Mouse (Mus musculus) kidney, postnatal 14 days (tissue): ENCODE measurements at regions not wholly inside any gene's neighbourhood (a gene's known extent, or its start where the extent isn't known, plus 50 kb on each side); places are given as distances from the start of the nearest gene placed in this dataset.
A peak's percentile ranks its signal among the peaks of the same experiment; 100 is the strongest.
"Not testable (repeated sequence)": the region's sequence is repeated elsewhere in the genome, so short reads cannot be mapped to it uniquely, and the experiment has no call there.

Experiments used
- DNase-seq: peaks from one replicate; pipeline ENCODE4 v3.0.0; 2022; ENCODE audit warnings: mixed read lengths

DNA sequence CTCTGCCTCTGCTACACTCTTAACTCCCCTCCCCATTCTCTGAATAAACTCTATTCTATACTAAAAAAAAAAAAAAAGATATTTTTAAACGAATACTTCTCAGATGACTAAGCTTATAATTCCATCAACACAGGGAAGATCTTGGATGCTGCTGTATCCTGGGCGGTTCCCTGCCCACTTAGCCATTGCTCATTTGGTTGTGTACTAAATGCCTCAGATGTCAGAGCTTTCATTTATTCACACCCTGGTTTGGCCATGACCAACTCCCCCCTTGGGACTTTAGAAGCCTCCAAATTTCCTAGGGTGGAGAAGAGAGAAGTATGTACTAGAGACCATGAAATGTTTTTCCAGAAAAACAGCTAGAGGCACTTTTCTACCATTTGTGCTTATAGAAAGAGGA, 382.3 kb upstream of the Klhl29 start:
- DNase-seq: no peak

DNA sequence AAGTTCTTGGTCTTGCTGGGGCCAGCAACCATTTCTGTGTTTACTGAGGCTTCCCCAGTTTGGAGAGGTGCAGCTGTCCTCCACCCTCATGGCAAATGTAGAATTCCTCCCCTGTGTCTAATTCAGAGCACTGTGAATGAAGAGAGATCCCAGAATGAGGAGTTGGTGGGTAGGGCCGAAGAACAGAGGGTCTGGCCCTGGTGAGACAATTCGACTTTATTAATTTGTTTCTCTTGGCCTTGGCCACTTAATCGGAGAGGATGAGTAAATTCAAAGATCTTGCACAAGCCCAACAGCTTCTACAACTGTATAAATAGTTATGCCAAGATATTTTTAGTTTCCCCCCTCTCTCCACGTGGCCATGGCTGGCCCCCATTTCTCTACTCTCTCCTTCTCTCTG, 381.9 kb upstream of the Klhl29 start:
- no peak for DNase-seq

DNA sequence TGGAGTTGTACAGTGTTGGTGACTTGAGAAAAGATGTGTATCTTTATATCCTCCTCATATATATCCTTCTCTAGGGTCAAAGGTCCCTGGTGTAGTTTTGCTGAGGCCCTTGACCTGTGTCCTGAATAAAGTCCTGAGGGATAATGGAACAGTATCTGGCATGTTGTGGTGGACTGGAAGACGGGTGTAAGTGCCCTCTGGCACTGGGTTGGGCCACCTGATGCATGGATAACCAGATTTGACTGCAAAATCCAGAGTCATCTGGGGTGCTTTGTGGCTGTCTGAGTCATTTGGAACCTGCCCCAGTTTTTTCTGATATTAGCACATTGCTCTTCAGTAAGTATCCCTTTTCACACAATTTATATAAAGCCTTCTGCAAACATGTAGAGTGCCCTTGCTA, 378.3 kb upstream of the Klhl29 start:
- no peak for DNase-seq

DNA sequence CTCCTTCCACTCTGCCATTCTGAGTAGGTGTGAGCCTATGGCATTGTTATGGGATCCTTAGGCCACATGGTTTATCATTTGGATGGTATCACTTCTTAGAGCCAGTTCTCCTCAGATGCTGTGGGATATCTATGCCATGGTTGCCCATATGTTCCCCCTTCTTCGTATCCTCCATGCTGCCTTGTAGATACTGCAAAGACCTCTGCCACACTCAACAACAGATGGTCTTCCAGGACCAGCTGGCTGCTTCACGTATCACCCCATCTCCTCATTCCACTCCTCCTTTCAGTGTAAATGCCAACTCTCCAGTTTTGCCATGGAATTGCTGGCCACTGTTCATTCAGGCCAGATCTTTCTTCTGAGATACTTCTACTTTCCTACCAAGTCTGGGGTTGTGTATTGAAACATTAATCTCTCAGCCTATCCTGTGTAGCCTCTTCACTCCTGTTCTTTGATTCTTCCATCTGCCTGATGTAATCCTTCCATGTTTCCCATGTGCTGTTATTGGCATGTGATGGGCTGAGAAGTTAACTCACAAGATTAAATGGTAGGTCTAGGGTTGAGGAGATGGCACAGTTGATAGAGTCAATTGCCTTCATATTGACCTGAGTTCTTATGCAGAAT, 368.7 kb upstream of the Klhl29 start:
- no peak for DNase-seq

DNA sequence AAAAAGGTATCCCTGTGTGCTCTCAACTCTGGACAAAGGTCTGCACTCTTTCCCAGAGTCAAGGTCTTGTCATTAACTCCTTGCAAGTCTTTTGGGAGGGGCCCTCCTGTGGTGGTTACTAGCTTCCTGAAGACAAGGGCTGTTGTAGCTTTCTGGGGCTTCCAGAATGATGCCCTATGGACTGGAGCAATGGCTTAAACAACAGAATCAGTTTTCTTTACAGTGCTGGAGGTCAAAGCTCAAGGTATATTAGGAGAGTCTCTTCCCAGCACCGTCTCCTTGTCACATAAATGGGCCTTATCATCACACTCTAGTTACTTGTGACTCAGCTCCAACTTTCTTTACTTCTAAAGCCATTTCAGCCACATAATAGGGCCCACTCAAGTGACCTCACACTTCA, 360.6 kb upstream of the Klhl29 start:
- no peak for DNase-seq

DNA sequence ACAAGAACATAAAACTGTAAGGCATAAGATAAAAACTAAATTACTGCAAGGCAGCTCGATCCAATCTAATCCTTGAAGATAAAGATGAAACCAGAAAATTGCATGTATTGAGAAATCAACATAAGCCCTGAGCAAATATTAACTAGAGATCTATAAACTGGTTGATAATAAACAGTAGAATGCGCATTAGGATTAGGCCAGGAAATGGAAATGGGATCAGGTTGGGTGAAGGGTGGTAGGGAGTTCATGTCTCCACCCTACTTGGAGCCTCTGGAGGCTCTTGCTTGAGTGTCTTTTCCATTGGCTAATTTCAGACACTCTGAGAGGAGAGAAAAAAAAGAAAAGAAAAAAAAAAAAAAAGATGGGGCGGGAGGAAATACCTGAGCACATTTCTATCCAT, 359.4 kb upstream of the Klhl29 start:
- no peak for DNase-seq

DNA sequence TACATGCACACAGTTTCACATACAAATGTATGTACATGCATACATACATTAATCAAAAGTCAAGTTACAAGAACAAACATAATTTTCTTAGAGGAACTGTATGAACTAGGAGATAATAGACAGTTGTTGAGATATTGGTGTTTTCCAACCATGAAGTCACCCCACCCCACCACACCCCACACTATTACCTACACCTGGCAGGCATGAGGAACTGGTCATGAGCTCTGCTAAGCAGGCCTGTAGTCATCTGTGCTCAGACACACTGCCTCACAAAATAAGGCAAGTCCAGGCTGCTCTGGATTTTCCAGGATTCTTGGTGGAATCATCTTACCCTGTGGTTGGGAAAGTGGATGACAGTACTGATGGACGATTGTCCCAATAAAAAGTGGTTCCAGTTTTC, 347.6 kb upstream of the Klhl29 start:
- no peak for DNase-seq

DNA sequence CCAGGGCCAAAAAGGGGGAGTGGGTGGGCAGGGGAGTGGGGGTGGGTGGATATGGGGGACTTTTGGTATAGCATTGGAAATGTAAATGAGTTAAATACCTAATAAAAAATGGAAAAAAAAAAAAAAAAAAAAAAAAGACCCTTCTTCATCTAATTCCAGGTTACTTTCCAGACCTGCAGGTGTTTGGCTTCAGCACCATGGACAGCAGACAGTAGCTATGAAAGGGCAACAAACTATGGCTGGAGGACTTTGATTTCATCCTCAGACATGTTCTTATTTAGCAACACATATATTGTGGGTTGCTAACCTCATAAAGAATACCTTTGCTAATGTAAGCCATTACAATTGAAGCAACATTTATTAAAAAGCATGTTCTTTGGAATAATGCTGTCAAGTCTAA, 342.0 kb upstream of the Klhl29 start:
- peak; percentile 22 for DNase-seq

DNA sequence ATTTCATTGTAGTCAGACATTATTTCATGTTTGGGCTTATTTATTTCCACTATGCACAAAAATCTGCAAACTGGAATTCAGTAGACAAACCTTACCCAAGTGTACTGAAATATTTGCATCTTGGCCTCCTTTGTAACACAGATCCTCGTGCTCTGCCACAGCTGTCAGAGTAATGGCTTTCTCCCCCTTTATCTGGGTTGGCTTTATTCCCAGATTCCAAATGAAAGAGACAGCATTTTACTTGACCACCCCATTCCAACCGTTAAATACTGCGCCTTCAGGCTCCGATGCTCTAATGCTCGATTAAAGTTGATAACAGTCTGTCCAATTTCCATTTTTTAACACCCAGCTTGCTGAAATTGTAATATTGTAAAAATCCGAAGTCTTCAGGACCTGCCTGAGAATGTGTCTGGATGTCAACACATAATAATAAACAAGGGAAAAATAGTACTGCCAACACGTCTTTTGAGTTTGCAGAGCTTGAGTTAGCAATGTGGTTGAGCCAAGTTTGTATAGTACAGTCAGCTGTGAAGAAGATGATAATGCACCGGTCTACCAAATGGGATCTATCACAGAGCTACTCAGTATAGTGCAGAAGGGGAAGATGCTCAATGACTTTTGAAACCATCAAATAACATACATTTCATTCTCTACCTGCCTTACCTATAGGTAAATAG, 323.4 kb upstream of the Klhl29 start:
- DNase-seq: no peak

DNA sequence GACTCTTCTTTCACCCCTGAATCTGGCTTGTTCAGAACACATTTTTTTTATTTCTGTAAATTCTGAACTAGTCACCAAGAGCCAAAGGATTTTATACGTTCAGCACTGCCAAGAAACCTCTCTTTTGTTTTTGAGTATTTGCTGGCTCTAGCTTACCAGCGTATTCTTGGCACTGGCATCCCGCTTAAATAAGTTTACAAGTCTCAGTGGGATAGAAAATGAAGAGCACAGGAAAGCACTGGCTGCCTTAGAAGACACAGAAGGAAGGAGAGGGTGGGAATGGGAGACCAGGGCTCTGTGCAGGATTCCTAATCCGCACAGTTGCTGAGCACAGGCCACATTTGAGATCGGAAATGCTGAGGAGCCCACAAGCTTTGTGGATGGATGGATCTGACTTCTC, 306.7 kb upstream of the Klhl29 start:
- DNase-seq: no peak

DNA sequence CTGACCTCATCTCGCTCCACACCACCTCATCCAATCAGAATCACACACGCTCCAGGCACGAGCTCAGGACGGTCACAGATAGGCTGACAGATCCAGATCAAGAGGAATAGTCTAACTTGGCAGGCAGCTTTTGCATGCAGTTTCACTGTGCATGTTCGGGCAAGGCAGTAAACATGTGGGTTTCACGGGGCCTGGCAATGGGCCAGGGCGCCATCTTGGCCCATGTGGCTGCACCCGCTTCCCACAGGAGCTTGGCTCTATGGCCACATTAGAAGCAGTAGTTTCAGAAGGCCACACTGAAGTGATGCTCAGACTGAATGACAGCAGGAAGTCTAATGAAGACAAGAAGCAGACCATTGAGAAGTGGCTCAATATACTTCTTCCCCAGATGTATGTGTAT, 302.6 kb upstream of the Klhl29 start:
- not testable (repeated sequence) for DNase-seq

DNA sequence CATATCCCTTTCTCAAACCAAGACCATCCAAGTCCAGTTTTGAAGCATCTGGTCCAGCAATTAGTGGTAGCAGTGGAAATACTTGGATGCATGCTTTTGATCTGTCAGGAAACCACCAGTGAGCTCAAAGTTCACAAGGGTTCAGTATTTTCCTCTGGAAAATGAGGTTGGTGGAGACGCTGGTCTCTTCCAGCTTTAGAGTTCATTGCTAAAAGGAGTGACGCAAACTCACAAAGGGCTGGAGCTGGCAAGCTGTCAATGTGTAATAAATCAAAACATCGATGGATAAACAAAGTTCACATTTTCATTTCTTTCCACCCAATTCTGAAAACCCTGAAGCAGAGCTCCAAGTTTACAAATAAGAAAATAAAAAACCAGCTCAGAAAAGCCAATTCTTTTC, 293.0 kb upstream of the Klhl29 start:
- peak; percentile 11 for DNase-seq

DNA sequence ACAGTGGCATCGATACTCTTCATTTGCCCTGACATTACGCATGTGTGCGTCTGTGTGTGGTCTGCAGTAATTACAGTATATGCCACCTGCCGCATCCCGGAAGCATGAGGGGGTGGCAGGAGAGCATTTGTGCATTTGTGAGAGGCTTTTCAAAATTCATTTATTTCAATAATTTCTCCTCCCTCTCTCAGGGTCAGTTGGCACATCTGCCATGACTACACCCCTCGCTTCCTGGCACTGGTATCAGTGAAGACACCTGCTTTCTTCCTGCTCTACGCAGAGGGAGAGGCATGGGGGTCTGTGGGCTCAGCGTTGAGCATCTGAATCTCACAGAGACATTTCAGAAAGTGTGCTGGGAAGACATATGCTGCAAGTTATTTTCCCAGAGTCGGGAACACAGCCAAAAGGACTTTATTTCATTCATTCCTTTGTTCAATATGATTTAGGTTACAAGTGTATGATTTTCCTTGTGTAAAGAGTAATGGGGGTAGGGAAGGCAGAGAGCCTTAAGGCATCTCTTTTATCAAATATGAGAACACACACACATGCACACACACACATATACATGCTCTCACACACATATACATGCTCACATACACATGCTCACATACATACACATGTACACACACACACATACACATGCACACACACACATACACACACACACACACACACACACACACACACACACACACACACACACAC, 262.2 kb upstream of the Klhl29 start:
- no peak for DNase-seq

DNA sequence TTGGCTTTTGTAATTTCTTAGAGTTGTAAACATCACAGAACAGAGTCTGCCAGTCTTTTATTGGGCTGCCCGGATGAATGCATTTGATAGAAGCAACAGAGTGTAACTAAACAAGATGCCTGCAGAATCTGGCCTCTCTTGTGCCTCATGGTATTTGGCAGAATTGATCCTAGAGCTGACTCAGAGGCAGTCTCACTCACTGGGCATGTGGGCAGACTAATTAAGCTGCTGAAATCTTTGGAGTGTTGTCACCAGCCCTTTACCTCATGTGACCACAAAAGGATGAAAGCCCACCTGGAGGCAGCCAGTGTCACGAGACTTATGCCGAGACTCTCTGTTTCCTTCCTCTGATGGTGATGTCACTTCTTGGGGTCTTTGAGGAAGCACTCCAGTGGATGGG, 258.5 kb upstream of the Klhl29 start:
- no peak for DNase-seq

DNA sequence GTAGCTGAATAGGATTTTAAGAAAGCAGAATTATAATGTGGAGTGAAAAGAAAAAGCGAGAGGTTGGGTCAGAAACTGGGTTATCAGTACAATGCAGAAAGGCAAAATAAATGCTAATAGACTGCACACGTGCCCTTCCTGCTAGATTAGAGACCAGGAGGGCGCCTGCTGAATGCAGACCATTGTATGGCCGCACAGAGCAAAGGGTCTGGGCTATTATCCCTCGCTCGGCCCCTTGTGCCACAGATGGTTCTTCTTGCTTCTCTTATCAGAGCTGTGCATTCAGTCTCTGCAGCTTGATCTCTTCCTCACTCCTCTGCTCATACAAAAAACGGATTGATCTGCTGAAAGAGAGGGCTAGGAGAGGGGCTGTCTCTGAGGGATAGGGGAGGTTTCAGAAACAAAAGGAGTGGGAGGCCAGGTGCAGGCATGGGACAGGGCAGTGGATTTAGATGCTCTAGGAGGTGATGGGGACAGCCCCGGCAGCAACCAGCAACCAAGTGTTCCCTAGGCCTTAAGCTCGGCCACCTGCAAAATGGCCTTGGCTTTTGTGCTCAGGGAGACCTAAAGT, 225.7 kb upstream of the Klhl29 start:
- no peak for DNase-seq

DNA sequence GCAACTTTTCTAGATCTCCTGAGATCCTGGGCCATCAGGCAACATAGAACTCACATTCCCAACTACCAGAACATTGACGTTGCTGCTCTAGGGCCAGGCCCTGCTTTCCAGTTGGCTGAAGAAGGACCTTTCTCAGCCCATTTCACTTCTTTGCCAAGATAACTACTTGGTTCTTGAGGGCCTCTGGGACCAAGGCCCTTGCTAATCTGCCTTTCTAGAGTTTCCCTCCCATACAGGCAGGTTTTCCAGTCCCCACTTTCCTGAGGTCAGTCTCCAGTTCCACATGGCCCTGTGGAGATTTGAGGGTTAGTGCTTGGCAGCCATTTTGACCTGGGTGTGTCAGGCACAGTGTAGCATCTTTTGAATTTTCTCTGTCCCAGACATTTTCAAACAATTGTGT, 223.9 kb upstream of the Klhl29 start:
- DNase-seq: no peak

DNA sequence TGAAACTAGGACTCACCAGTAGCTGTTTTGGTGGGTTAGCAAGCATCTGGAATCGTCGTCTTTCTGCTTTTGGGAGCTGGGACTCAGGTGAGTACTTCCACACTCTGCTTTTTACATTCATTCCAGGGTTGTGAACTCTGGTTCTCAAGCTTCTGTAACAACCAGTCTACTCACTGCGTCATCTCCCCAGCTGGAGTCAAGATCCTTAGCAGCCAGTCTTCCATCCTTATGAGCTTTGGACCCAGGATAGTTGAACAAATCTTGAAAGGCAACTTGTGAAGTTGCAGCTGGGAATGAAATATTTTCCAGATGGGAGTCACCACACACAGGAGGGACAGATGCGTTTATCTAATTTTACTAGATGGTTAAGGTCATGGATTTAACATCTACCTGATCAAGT, 223.5 kb upstream of the Klhl29 start:
- no peak for DNase-seq

DNA sequence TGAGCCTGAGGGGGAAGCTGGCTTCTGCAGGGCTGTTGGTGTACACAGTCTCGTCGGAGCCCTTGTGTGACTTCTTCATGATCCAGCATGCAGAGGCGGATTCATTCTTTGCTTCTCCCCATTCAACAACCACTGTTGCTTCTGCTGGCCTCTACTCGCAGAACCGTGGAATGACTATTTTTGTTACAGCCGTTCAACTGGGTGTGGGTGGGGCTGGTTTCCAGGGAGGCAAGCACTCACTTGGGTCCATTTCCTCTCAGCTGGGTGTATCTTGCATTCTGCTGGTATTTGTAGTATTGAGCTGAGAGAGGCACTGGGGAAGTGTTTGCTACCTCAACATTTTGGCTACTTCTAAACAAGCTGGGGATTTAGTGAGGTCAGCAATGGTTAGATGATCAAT, 197.3 kb upstream of the Klhl29 start:
- DNase-seq: no peak

DNA sequence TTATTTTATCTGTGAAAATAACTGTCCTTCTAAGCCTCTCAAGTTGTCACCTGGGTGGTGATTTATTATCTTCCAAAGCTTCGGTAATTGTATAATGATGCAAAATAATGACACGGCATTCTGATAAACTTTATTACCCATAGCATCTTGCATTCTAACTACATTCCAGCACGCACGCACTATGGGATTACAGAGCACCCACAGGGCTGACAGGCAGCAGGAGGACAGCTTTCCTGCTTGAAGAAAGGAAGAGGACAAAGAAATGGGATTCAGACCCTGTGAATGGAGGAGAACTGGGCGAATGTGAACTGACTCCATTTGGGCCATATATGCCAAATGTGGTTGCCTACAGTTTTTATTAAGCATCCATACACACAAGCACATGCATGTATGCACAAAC, 193.5 kb upstream of the Klhl29 start:
- no peak for DNase-seq

DNA sequence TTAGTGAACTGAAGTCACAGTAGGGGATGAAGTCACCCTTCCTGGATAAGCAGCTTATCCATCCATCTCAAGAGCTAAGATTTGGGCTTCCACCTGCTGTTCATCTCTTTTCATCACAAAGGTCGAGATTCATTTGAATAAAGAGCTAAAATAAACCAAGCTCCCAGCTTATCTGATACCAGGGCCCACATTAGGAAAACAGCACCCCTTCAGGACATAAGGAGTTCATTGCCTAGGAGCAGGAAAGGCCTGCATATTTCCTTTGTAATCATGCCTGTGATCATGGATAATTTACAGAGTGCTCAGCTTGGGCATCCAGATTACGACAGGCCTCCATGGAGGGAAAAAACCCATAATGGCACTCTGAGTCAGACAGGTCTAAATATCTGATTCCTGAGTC, 190.7 kb upstream of the Klhl29 start:
- no peak for DNase-seq

DNA sequence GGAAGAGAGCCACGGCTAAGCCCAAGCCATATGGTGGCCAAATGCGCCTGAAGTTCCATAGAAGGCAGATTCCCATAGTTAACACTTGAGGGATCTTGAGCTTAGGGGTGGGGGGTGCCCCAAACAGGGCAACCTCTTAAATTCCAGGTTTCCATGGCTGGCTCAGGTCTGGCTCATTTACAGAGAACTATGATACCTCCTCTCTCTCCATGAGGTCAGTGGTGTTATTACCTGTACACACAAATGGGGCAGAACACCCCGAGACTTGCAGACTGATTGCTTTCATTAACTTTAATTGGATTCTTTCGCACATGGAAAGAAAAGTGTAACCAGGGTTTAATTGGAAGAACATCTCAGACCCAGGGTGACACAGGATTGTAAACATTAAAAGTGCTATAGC, 177.1 kb upstream of the Klhl29 start:
- DNase-seq: no peak

DNA sequence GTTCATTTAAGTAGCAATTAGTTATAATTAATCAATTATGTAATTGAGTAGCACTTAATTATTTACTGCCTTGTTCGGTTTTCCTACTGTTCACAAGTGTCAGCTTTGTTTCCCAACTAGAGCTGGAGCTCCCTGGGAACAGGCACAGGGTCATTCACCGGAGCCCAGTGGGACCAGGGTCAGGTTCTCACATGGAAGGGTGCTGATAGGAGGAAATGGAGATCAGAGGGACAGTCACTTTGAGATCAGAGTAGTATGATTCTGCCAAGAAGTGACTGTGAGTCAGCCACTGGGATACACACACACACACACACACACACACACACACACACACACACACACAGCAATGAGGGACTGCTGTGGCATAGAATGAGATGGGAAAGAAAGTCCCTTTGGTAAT, 176.4 kb upstream of the Klhl29 start:
- DNase-seq: no peak

DNA sequence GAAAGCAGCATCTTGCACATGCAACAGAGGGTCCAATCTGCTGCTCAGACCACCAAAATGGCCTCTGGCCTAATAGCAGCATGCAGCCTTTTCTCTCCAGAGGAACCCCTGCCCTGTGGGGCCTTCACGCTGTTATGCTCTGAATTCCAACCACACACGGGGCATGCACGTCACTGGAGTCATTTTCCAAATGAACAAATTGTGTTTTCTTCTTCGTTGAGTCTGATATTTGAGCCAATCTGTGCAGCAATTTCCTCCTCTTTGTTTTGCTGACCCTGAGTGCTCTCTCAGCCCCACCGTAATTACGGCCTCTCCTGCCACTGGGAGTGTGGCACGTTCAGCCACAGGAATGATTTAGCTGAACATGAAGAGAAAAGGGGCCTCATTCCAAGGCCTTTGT, 174.3 kb upstream of the Klhl29 start:
- DNase-seq: no peak

DNA sequence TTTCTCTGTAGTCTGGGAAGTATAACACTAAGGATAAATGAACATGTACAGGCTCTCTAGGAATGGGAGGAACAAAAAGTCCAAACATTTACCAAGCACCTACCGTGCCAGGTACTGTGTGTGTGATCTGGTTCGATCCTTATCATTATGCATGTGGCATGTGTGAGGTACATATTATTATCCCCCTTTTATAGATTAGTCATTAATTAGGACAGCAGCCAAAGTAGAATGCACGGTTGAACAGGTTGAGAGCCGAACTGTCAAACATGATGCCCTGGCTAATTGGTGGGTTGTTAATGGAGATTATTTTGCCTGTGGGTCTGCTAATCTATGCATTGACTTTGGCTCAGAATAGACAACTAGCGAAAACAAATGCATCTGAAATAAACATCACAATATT, 172.2 kb upstream of the Klhl29 start:
- no peak for DNase-seq
